Mouse (Mus musculus): ENCODE results near the gene Erv3. TPM values are rescaled to one million over a fixed set of nuclear protein-coding genes. Genes with fewer than 3 reads are reported as not detected.

Erv3 gene
- polyA plus RNA-seq, 1 experiment from 2014 or later: not detected

DNA sequence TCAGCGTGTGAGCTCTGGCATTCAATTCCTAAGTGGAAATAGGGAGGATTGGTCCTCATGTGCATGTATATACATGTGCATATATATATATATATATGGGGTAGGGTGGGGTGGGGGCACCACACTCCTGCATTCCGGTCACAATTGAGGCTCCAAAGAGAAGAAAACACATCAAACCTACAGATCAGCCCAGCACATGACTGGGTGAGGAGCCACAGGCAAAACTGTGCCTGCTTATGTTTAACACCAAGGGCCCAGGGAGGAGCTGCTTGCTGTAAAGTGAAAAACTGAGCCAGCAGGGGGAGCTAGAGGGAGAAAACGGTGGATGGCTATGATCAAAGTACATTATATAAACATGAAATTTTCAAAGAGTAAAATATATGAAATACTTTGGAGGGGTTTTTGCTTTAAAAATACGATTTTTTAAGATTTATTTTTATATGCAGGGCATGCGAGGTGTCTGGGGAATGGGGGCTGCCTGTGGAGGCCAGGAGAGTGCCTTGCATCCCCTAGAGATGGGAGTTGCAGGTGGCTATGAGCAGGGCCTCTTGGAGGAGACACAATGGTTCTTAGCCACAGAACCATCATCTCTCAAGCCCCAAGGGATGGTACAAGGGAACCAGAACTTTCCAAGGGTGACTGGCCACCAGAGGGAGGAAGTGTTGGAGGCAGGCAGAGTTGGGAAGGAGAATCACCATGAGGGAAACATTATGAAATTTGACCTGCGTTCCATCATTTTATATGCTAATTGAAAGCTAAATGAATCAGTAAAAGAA, 38.4 kb downstream of the Erv3 start:
- Histone ChIP-seq H3K9ac (no peak overlapping the region), H3K36me3 (no peaks in the 10 kb centered on the region), H3K4me3 (no peak overlapping the region), H3K4me2 (no peak overlapping the region), H3K27ac (no peak overlapping the region), H3K27me3 (no peaks in the 10 kb centered on the region), H3K4me1 (replicated peaks) (peaks cover 8% of the 10 kb centered on the region; the same call in 1 of the 2 replicates), H3K9me3 (replicated peaks) (no peaks in the 10 kb centered on the region)
- 32% methylated on average over 6 of the region's 6 CpGs for WGBS
- no peak for ATAC-seq (replicated peaks; ENCODE audit: insufficient number of reproducible peaks, insufficient read depth, low FRiP score, low read depth)

DNA sequence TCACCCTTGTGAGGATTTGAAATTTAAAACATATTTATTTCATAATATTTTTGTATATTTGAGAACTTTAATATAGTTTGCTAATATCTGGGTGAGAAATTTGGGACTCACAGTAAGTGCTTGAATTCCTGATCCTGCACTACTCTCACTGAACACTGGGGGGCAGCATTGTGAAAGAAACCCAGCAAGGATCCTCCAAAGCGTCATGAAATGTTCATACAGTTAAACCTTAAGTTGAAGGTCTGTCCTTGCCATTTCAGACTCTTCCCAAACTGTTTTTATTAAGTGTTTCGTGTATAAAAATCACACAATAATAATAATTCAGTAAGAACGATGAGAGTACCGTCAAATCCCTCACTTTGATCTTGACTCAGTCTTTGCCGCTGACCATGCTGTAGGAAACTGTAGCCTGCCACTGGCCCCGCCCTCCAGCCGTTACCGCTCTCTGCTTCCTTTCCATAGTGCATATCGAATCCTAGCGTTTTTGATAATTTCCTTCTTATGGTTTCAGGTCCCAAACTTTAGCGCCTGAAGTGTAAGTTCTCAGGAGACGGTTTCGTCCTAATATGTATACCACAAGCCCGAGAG, 39.4 kb downstream of the Erv3 start:
- no peaks in the 10 kb centered on the region for H3K9me3 ChIP-seq (replicated peaks)
- H3K9ac ChIP-seq: no peak overlapping the region
- peak overlapping the region; percentile 33 for H3K4me3 ChIP-seq
- ATAC-seq (replicated peaks; ENCODE audit: insufficient number of reproducible peaks, insufficient read depth, low FRiP score, low read depth): no peak
- no peaks in the 10 kb centered on the region for H3K27me3 ChIP-seq
- H3K4me2 ChIP-seq: peak overlapping the region; percentile 59
- no peak overlapping the region for H3K27ac ChIP-seq
- WGBS: 20% methylated on average over 14 of the region's 14 CpGs
- 0 out of 2 replicates have a peak, but pooled peaks cover 5% of the 10 kb centered on the region for H3K4me1 ChIP-seq (replicated peaks)
- no peaks in the 10 kb centered on the region for H3K36me3 ChIP-seq

DNA sequence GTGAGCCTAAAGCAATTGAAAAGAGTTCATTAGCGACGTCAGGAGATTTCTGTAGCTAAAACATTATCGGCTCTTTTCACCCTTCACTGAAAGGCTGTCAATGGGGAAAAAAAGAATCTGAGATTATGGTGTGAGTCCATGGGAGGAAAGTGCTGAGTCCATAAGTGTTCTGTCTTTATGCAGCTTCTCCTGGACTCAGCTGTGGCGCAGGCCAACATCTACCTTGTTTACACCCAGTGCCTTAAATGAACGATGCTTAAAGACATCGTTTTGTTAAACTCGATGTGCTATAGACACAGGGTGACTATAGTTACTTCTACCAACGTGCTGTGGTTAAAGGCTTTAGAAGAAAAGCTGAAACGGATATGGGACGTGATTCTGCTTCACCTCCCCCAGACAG, 45.2 kb downstream of the Erv3 start:
- H3K9ac ChIP-seq: no peak overlapping the region
- H3K4me2 ChIP-seq: no peak overlapping the region
- no peaks in the 10 kb centered on the region for H3K36me3 ChIP-seq
- 0 out of 2 replicates have a peak, but pooled peaks cover 2% of the 10 kb centered on the region for H3K4me1 ChIP-seq (replicated peaks)
- no peaks in the 10 kb centered on the region for H3K9me3 ChIP-seq (replicated peaks)
- no peak overlapping the region for H3K4me3 ChIP-seq
- H3K27ac ChIP-seq: no peak overlapping the region
- WGBS: 79% methylated on average over 10 of the region's 10 CpGs
- H3K27me3 ChIP-seq: peaks cover 25% of the 10 kb centered on the region
- no peak for ATAC-seq (replicated peaks; ENCODE audit: insufficient number of reproducible peaks, insufficient read depth, low FRiP score, low read depth)

DNA sequence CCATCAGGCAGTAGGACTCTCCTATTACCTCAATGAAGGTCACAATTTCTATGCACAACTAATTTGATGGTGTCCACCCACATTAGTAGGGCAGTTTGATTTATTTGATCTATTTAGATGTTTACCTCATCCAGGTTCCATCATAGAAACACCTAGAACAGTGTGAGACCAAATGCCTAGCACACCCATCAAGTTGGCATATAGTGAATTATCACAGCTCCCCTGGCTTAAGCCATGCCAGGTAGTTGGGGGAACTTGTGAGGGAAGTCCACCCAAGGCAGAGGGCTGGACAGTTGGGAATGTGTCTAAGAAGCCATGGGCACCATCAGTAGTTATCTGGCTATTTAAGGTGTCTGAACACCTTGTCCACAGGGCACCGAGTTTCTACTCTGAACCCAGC, 46.1 kb downstream of the Erv3 start:
- Histone ChIP-seq H3K4me2 (no peak overlapping the region), H3K4me3 (no peak overlapping the region), H3K9ac (no peak overlapping the region), H3K27ac (no peak overlapping the region), H3K4me1 (replicated peaks) (0 out of 2 replicates have a peak, but pooled peaks cover 2% of the 10 kb centered on the region), H3K27me3 (peaks cover 25% of the 10 kb centered on the region), H3K9me3 (replicated peaks) (no peaks in the 10 kb centered on the region), H3K36me3 (no peaks in the 10 kb centered on the region)
- 54% methylated on average over 1 of the region's 1 CpGs for WGBS
- no peak for ATAC-seq (replicated peaks; ENCODE audit: insufficient number of reproducible peaks, insufficient read depth, low FRiP score, low read depth)

DNA sequence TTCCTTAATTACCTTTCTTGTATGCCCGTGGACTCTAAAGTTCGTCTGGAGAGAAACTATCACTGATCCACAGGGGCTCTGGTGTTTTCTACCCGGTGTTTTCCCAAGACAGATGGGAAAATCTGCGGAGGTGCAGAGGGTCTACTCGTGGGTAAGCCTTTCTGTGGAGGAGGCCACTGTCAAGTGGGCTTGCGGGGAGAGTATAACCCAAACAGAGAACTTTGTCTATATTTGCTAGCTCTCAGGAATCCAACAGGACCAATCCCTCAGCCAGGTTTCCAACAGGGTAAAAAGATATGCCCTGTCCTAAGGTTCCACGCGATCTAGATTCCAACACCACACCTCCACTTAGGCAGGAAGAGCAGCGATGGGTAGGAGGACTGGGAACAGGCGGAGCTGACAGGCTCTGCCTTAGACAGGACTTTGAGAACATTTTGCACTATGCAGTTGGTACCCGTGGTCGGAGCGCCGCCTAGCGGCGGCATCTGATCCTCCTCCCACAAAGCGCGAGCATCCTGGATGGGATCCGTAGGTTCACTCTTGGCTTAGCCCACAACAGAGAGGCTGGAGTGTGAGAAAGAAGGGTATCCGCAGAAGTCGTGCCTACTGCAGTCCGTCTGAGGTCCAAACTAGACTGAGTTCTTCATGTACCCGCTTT, 46.9 kb downstream of the Erv3 start:
- Histone ChIP-seq H3K4me1 (replicated peaks) (0 out of 2 replicates have a peak, but pooled peaks cover 2% of the 10 kb centered on the region), H3K27me3 (peaks cover 25% of the 10 kb centered on the region), H3K9ac (no peak overlapping the region), H3K27ac (no peak overlapping the region), H3K4me2 (no peak overlapping the region), H3K9me3 (replicated peaks) (no peaks in the 10 kb centered on the region), H3K4me3 (no peak overlapping the region), H3K36me3 (no peaks in the 10 kb centered on the region)
- WGBS: 19% methylated on average over 23 of the region's 23 CpGs
- ATAC-seq (replicated peaks; ENCODE audit: insufficient number of reproducible peaks, insufficient read depth, low FRiP score, low read depth): no peak

DNA sequence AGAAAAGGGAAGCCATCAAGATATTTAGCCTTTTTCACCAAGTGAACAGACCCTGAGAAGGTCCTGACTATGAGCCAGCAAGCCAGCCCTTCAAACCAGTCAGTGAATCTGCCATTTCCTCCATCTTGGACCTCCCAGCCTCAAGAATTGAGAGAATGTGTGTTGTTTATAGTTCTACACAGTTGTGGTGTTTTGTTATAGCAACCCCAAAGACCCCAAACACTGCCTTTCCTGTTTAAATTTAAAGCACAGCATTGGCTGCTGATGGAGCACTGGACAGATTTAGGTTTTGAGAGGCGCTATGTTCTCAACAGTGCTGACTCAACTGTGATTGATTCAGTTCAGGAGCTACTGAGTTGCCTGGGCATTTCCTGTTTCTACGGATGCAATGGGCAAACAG, 47.9 kb downstream of the Erv3 start:
- Histone ChIP-seq H3K4me2 (no peak overlapping the region), H3K4me3 (no peak overlapping the region), H3K27me3 (peaks cover 25% of the 10 kb centered on the region), H3K27ac (no peak overlapping the region), H3K9ac (no peak overlapping the region), H3K4me1 (replicated peaks) (0 out of 2 replicates have a peak, but pooled peaks cover 2% of the 10 kb centered on the region), H3K9me3 (replicated peaks) (no peaks in the 10 kb centered on the region), H3K36me3 (no peaks in the 10 kb centered on the region)
- 76% methylated on average over 2 of the region's 2 CpGs for WGBS
- no peak for ATAC-seq (replicated peaks; ENCODE audit: insufficient number of reproducible peaks, insufficient read depth, low FRiP score, low read depth)

DNA sequence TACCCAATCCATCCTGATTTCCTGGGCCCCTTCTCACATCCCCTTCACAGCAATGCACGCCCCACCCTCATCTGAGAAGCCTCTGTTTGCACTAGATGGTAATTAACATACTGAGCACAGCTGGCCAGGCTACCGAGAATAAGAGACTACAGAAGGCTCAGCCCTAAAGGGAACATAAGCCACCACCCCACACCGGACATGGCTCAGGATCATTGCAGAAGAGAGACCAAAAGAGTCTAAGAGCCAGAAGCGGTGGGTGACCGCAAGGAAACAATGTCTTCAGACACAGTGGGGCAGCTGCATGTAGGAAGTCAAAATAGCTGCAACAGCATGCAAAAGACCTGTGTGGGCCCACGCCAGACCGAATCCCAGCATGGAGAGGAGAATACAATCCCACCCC, 50.7 kb downstream of the Erv3 start:
- H3K9ac ChIP-seq: no peak overlapping the region
- no peak for ATAC-seq (replicated peaks; ENCODE audit: insufficient number of reproducible peaks, insufficient read depth, low FRiP score, low read depth)
- 0 out of 2 replicates have a peak, but pooled peaks cover 2% of the 10 kb centered on the region for H3K4me1 ChIP-seq (replicated peaks)
- H3K4me3 ChIP-seq: no peak overlapping the region
- no peaks in the 10 kb centered on the region for H3K36me3 ChIP-seq
- no peaks in the 10 kb centered on the region for H3K9me3 ChIP-seq (replicated peaks)
- no peak overlapping the region for H3K27ac ChIP-seq
- peaks cover 16% of the 10 kb centered on the region for H3K27me3 ChIP-seq
- H3K4me2 ChIP-seq: no peak overlapping the region
- WGBS: 55% methylated on average over 7 of the region's 7 CpGs

DNA sequence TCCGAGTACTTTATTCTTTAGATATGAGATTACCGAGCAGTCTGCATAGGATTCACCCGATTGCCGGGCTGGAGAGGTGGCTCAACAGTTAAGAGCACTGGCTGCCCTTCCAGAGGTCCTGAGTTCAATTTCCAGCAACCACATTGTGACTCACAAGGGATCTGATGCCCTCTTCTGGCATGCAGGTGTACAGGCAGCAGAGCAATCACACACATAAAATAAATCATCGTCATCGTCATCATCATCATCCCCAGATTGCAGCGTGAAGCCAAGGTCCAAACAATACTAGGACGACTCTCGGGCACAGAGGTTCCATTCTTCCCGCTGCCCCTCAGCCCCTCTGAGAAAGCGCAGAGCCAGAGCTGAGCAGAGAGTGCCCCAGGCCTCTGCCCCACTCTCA, 51.9 kb downstream of the Erv3 start:
- Histone ChIP-seq H3K4me2 (no peak overlapping the region), H3K27me3 (peaks cover 6% of the 10 kb centered on the region), H3K4me3 (no peak overlapping the region), H3K27ac (no peak overlapping the region), H3K9ac (no peak overlapping the region), H3K4me1 (replicated peaks) (0 out of 2 replicates have a peak, but pooled peaks cover 2% of the 10 kb centered on the region), H3K9me3 (replicated peaks) (no peaks in the 10 kb centered on the region), H3K36me3 (no peaks in the 10 kb centered on the region)
- no peak for ATAC-seq (replicated peaks; ENCODE audit: insufficient number of reproducible peaks, insufficient read depth, low FRiP score, low read depth)
- WGBS: 62% methylated on average over 11 of the region's 11 CpGs

DNA sequence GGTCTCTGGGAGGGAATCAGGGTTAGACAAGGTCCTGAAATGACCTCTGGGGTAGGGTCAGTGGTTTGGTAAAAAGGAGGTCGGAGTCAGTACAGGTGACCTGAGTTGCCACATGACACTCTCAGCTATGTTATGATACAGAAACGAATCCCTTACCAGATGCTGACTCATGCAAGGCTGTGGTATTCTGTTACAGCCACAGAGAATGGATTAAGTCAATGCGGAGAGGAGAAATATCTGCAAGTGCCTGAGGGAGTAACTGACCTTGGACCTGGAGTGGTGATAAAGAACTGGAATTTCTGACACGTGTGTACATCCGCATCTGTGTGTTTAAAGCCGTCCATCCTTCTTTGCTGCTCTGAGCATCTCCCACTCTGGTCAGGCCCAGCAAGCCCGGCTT, 52.7 kb downstream of the Erv3 start:
- Histone ChIP-seq H3K4me1 (replicated peaks) (no peaks in the 10 kb centered on the region), H3K27ac (no peak overlapping the region), H3K9me3 (replicated peaks) (no peaks in the 10 kb centered on the region), H3K4me3 (no peak overlapping the region), H3K27me3 (peaks cover 3% of the 10 kb centered on the region; the same call in 1 of the 2 replicates), H3K36me3 (no peaks in the 10 kb centered on the region), H3K9ac (no peak overlapping the region), H3K4me2 (no peak overlapping the region)
- ATAC-seq (replicated peaks; ENCODE audit: insufficient number of reproducible peaks, insufficient read depth, low FRiP score, low read depth): no peak
- 46% methylated on average over 7 of the region's 7 CpGs for WGBS

DNA sequence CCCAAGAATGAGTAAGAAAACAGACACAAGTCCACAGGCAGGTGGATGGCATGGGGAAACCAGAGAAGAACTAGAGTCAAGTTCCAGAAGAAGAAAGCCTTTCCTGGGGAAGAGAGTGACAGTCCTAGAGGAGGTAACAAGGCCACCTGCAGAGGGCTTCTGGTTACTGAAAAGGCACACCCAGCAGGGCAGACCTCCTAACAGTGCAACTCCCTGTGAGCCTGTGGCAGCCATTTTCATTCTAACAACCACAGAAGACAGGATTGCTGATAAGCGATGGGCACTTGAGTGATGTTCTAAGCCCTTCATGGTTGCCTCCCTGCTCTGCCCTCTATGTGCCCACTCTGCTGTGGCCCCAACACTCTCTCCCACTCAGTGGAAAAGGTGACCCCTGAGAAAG, 54.2 kb downstream of the Erv3 start:
- Histone ChIP-seq H3K4me3 (no peak overlapping the region), H3K27ac (no peak overlapping the region), H3K27me3 (no peaks in the 10 kb centered on the region), H3K9ac (no peak overlapping the region), H3K4me2 (no peak overlapping the region), H3K4me1 (replicated peaks) (no peaks in the 10 kb centered on the region), H3K9me3 (replicated peaks) (no peaks in the 10 kb centered on the region), H3K36me3 (no peaks in the 10 kb centered on the region)
- WGBS: 89% methylated on average over 1 of the region's 1 CpGs
- ATAC-seq (replicated peaks; ENCODE audit: insufficient number of reproducible peaks, insufficient read depth, low FRiP score, low read depth): no peak

DNA sequence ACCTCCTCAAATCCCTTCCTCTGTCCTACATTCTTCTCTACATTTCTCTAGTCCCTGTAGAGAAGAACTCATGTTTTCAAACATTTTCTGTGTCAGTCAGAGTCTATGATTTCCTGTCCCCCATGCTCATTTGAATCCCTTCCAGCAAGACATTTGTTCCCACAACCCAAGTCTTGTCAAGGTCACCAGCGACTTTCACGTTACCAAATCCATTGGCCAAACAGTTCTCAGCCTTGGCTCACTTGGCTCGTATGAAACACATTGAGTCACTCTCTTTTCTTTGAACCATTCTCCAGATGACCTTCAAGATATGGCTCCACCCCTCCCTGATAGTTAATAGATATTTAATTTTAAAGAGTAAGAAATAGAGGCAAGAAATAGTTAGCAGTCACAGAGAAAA, 55.7 kb downstream of the Erv3 start:
- Histone ChIP-seq H3K36me3 (no peaks in the 10 kb centered on the region), H3K27ac (no peak overlapping the region), H3K9ac (no peak overlapping the region), H3K4me1 (replicated peaks) (no peaks in the 10 kb centered on the region), H3K4me3 (no peak overlapping the region), H3K4me2 (no peak overlapping the region), H3K27me3 (no peaks in the 10 kb centered on the region; the same call in 1 of the 2 replicates), H3K9me3 (replicated peaks) (no peaks in the 10 kb centered on the region)
- ATAC-seq (replicated peaks; ENCODE audit: insufficient number of reproducible peaks, insufficient read depth, low FRiP score, low read depth): no peak
- WGBS: 66% methylated on average over 3 of the region's 3 CpGs

Data from heart, embryonic 15.5 days (tissue).